Mouse (Mus musculus) right cerebral cortex, postnatal 36 days (tissue): Measurements from ENCODE around the gene Gm7073.
A peak's percentile ranks its signal among the peaks of the same experiment; 100 is the strongest.

ENCODE experiments used
- DNase-seq, 2 experiments: peaks; one replicate each; pipeline ENCODE4 v3.0.0; 2022; ENCODE audit warnings: low spot score in 2 of 2, mixed read lengths in 1 of 2

The Gm7073 gene

DNA sequence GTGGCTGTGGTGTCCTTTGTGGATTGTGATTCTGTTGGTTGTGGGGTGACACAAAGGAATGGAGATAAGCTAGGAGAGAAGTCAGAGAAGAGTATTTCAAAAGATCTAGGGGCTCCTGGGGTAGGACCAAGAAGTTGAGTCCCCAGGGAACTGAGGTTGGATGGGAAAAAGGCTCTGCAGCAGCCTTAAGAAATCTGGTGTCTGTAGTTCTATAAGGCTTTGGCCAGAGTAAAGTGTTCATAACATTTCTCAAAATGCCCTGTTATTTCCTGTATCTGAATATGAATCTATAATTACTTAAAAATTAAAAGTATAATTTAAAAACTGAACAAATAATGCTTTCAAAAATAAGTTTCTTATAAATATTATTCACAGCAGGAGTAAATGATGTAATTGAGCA is at the start of gene Gm7073:
Gene Gm7073 (minus strand): TSS at position 101 of the 400 bp plus-strand sequence.
- no peak for DNase-seq

DNA sequence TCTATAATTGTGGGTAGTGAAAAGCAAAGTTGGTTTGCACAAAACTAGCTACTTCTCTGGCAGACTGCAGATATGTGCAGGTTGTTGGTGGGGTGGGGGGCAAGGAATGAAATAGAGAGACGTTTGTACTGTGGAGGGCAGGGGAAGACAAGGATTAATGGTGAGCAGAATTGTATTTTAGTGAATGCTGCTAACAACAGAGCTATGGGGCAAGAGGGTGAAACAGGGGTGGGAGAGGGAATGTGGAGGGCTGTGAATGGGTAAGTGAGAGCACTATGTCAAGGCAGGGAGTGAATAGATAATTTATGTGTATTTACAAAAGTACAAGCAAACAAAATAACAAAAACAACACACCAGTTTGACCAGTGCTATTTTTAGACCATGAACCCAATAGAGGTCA is 31.5 kb upstream of the Gm7073 start:
- DNase-seq: no peak

DNA sequence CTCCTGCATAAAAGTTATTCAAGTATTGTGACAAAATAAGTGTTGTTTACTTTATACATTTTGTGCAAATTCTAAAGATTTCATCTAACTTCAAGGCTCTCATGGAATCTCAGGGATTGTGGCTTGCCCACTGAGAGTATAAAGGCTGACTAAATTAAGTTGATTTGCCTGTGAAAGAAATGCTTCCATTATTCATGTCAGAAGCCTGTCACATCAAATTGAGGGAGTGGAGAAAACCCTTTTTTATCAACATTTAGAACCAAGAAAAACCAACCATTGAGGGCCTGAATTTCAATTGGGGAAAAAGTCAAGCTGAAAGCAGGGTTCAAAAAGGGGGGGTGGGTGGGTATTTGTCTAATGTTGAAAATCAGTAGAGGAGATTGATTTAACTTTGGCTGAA is 30.0 kb upstream of the Gm7073 start:
- no peak for DNase-seq

DNA sequence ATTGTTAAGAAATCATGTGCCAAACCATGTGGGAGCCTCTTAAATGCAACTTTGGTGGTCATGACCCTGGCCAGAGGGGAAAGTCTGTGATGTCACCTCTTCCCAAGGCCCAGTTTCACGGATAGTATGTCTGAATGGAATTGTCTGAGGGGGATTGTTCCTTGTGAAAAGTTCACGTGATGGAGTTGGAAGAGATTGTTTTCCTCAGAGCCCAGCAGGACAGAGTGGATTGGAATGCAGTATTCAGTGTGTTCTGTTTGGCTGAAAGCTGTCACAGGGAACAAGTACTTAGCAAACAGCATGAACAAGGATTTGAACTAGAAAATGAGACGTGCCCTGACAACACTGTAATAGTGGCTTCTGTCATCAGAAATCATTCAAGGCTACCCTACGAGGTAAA is 16.2 kb upstream of the Gm7073 start:
- no peak for DNase-seq

- DNase-seq: peak; percentile 4 to 11
These were observed 8.6 kb upstream of the Gm7073 start for GRCm38 (mm10) chrX:60547444-60548304.

- no peak for DNase-seq
These were observed 8.0 kb upstream of the Gm7073 start for GRCm38 (mm10) chrX:60547098-60547443.

- DNase-seq: no peak
These were observed 6.9 kb upstream of the Gm7073 start for GRCm38 (mm10) chrX:60545906-60546305.

DNA sequence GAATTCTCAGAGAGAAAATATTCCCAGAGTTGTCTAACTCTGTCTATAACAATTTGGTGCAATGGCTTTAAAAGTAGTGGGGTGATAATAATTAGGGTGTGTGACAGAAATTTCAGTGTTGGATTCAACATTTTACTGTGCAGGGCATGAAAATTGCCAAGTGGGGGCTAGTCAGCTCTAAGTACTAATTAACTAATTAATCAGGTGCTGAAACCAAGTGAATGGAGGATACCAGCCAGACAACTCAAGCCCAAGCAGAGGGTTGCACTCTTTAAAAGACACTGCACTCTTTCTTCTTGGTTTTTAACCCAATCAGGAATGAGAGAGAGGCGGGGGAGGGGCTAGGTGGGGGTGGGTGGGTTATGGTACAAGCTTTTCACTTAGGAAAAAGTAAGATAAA is 6.4 kb upstream of the Gm7073 start:
- DNase-seq: no peak

DNA sequence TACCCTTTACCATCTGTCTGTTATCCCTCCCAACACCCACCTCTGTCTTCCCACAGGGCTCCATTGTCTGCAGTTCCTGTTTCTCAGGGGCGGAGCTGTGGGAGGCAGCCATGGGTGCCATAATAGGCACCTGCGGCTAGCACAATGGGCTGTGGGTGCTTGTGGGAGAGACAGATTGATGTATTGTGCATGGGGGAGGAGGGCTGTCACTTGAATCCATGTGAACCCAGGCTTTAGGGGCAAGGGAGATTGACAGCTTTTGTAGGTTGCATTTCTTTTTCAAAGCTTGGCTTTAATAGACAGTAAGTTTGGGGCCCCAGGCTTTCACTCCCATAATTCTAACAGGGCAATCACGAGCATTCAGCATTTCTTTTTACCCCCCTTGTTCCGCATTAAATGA is 5.0 kb upstream of the Gm7073 start:
- no peak for DNase-seq

DNA sequence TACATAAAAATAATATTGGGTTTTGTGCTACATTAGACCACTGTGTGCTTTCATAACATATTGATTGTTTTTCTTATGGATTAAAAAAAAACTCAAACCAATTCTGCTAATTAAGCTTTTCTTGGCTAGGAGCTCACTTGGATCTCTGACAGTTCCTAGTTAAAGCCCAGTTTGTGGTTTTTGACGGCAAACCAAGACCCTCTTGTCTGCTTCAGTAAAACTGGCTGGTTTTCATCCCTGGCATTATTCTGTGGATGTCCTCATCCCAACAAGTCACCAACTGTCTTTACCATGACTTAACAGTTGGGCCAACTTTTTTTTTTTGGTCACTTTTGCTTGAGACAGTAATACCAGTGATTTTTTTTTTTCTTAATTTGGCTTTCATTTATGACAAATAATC is 3.9 kb upstream of the Gm7073 start:
- DNase-seq: no peak

- DNase-seq: no peak
These were observed 35.1 kb downstream of the Gm7073 start for GRCm38 (mm10) chrX:60503995-60504394.

DNA sequence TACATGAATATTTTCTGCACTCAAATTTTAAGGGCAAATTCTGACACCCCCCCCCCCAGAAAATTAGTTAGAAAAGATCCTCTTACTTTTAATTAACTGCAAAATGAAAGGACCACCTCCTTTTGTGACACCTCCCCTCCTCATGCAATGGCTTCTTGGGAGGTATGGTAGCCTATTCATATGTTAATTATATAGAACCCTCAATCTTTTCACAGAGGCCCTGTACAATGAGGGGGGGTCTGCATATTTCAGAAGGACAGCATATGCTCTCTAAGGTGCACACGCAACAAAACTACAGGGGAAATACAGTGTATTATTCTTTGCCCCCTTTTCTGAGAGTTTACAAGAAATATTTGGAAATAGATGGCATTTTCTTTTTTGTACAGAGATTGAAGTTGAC is 41.3 kb downstream of the Gm7073 start:
- DNase-seq: no peak

GRCm38 (mm10) chrX:60495308-60495707 is 43.7 kb downstream of the Gm7073 start:
- no peak for DNase-seq

DNA sequence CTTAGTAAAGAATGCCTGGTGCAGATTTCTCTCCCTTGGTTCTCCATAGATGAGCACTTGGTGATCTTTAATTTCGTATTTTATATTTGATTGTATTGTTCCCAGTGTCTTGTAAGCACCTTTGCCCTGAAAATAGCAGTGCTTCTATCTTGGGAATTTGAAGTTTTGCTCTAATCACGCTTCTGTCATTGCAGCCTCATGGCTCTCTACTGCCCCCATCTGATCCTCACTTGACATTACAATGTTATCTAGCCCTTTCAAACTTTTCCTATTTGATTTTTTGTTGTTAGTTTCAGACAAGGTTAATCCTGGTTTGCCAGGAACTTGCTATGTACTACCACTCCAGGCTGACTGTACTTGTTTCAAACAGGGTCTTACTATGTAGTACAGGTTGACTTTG is 75.3 kb downstream of the Gm7073 start:
- DNase-seq: no peak

GRCm38 (mm10) chrX:60414563-60415111 is 124.4 kb downstream of the Gm7073 start:
- DNase-seq: no peak

DNA sequence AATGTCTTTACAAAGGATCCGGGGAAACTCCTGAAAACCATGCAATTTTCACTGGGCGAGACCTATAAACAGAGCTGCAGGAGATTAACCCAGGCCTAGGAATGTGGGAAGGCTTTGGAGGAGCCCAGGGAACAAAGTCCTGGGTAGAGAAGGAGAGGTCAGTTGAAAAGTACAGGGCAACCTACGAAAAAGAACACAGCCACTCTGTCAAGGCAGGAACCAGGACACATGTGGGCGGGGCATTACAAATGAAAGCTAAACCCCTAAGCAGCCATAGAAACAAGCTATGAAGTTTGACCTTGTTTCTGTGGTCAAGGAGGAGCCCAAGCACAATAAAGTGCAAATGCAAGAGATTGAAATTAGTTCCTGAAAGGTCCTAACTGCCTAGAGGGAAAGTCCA is 133.4 kb downstream of the Gm7073 start:
- no peak for DNase-seq

DNA sequence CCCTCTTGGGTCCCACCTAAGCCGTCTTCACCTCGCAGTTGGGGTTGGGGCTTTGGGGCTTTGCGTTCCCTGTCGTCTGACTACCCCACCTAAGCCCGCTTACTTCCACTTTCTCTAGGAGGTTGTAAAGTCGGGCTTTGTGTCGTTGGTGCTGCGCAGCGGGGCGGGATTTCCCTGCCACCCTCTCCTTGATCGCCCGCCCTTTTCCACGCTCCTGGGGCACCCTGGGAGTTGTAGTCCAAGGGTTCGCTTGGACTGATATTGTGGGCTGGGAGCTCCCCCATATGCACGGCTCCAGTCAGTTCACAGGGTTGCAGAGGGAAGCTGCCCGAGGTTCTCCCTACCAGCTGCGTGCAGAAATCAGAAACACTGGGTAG is 134.4 kb downstream of the Gm7073 start:
- DNase-seq: peak; percentile 83 to 84

- DNase-seq: peak; percentile 3 to 4
These were observed 135.0 kb downstream of the Gm7073 start for GRCm38 (mm10) chrX:60403764-60404667.

- DNase-seq: peak in 1 of 2 experiments; percentile 5
These were observed 135.8 kb downstream of the Gm7073 start for GRCm38 (mm10) chrX:60403062-60403763.

DNA sequence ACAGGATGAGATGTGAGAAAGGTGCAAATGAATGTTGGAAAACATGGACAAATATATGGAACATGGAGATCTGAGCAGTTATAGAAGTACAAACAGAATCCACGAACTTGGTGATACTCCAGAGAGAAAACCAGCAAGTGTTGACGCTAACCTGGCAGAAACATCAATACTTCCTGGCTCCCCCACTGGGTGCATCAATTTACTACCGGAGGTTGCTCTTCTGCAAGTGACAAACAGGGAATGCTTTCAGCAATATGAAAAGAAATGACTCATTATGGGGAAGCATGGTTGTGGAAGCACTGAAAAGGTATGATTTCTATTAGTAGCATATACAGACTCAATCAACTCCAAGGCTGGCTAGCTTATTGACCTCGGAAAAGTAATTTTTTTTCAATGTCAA is 144.8 kb downstream of the Gm7073 start:
- no peak for DNase-seq

- no peak for DNase-seq
These were observed 152.2 kb downstream of the Gm7073 start for GRCm38 (mm10) chrX:60386852-60387251.
